Mouse (Mus musculus): ENCODE data around the gene Dot1l. TPM values are rescaled to one million over a fixed set of nuclear protein-coding genes. Genes with fewer than 3 reads are reported as not detected.
A peak's percentile ranks its signal among the peaks of the same experiment; 100 is the strongest.

The Dot1l gene
- polyA plus RNA-seq, 1 experiment, result 121 TPM

DNA sequence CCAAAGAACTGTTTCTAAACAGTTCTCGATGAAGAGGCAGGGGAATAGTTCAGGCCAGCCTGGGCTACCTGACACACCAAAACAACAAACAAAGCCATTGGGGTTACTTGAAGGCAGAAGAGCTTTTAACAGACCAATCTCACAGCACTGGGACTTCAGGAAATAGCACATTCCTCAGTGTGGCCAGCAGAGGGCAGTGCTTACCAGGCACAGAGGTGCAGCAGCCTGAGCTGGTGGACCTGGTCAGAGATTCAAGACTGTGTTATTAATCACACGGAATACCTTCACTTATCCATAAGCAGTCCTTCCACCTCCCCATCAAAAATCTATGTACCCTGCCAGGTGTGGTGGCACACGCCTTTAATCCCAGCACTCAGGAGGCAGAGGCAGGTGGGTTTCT lies 7.6 kb upstream of the Dot1l start:
- TF ChIP-seq POLR2A (IDR thresholded peaks at IDR 0.05; ENCODE audit: control insufficient read depth, extremely low read depth, insufficient read depth, low read length, poor library complexity) (no peak), CTCF (IDR thresholded peaks at IDR 0.05; ENCODE audit: borderline replicate concordance, control insufficient read depth, extremely low read depth, insufficient read depth, low read length, poor library complexity) (peak; percentile 80; the same call in 1 of the 2 replicates)
- Histone ChIP-seq H3K4me1 (replicated peaks; ENCODE audit: control insufficient read depth, insufficient read depth, low read length) (peaks cover 17% of the 10 kb centered on the region), H3K27ac (ENCODE audit: control insufficient read depth, insufficient read depth, low read length) (no peak overlapping the region), H3K36me3 (ENCODE audit: control insufficient read depth, insufficient read depth, low read length) (no peaks in the 10 kb centered on the region), H3K4me3 (ENCODE audit: control insufficient read depth, insufficient read depth, low read length) (no peak overlapping the region), H3K27me3 (ENCODE audit: control insufficient read depth, insufficient read depth, low read length) (no peaks in the 10 kb centered on the region)
- WGBS, result 10% methylated on average over 3 of the region's 3 CpGs
- DNase-seq, result peak; percentile 71

DNA sequence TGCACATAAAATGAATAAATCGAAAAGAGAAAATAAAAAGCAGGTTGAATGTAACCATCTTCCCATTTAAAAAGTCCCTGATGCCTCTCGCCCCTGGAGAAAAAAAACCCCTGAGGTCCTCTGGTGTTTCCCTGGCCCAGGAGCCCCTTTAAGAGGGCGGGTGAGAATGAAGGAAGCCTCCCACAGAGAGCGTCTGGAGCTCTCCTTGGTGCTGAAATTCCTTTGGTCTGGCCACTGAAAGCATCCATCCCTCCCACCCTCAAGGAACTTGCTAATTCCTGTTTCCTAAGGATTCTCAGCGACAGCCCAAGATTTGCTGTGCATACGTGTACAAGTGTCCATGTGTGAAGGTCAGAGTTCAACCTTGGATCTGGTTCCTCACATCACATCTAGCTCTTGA lies 6.4 kb upstream of the Dot1l start:
- no peaks in the 10 kb centered on the region for H3K27me3 ChIP-seq (ENCODE audit: control insufficient read depth, insufficient read depth, low read length)
- H3K4me3 ChIP-seq (ENCODE audit: control insufficient read depth, insufficient read depth, low read length), result no peak overlapping the region
- no peaks in the 10 kb centered on the region for H3K36me3 ChIP-seq (ENCODE audit: control insufficient read depth, insufficient read depth, low read length)
- peak; percentile 50 for DNase-seq
- H3K4me1 ChIP-seq (replicated peaks; ENCODE audit: control insufficient read depth, insufficient read depth, low read length), result peaks cover 15% of the 10 kb centered on the region
- no peak overlapping the region for H3K27ac ChIP-seq (ENCODE audit: control insufficient read depth, insufficient read depth, low read length)
- 18% methylated on average over 6 of the region's 6 CpGs for WGBS
- TF ChIP-seq POLR2A (IDR thresholded peaks at IDR 0.05; ENCODE audit: control insufficient read depth, extremely low read depth, insufficient read depth, low read length, poor library complexity) (no peak), CTCF (IDR thresholded peaks at IDR 0.05; ENCODE audit: borderline replicate concordance, control insufficient read depth, extremely low read depth, insufficient read depth, low read length, poor library complexity) (no peak)

DNA sequence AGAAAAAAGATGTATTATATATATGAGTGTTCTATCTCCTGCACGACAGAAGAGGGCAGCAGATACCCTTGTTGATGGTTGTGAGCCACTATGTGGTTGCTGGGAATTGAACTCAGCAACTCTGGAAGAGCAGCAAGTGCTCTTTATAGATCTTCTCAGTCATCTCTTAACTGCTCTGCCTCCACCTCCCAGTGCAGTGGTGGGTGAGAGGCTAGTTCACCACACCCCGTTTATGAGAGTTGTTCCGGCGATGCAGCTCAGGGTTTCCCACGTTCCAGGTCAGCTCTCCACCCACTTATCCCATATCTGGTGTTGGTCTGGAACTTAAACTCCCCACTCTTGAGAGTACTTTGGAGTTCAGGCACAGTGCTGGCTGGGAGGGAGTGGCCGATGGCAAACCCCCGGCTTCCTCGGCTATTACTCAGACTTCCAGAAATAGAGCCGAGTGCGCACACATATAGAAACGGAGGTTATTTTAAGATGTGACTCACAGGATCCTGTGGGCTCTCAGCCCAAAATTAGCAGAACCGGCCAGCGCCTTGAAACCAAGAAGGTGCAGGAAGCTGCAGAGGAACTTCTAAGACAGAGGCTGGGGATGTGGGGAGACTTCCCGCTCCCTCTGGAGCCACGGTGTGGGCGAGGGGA lies 3.7 kb upstream of the Dot1l start:
- 1% methylated on average over 16 of the region's 16 CpGs for WGBS
- TF ChIP-seq POLR2A (IDR thresholded peaks at IDR 0.05; ENCODE audit: control insufficient read depth, extremely low read depth, insufficient read depth, low read length, poor library complexity) (no peak), CTCF (IDR thresholded peaks at IDR 0.05; ENCODE audit: borderline replicate concordance, control insufficient read depth, extremely low read depth, insufficient read depth, low read length, poor library complexity) (no peak)
- DNase-seq, result peak; percentile 28
- Histone ChIP-seq H3K27ac (ENCODE audit: control insufficient read depth, insufficient read depth, low read length) (no peak overlapping the region), H3K36me3 (ENCODE audit: control insufficient read depth, insufficient read depth, low read length) (no peaks in the 10 kb centered on the region), H3K4me3 (ENCODE audit: control insufficient read depth, insufficient read depth, low read length) (no peak overlapping the region), H3K4me1 (replicated peaks; ENCODE audit: control insufficient read depth, insufficient read depth, low read length) (peaks cover 21% of the 10 kb centered on the region), H3K27me3 (ENCODE audit: control insufficient read depth, insufficient read depth, low read length) (no peaks in the 10 kb centered on the region)

DNA sequence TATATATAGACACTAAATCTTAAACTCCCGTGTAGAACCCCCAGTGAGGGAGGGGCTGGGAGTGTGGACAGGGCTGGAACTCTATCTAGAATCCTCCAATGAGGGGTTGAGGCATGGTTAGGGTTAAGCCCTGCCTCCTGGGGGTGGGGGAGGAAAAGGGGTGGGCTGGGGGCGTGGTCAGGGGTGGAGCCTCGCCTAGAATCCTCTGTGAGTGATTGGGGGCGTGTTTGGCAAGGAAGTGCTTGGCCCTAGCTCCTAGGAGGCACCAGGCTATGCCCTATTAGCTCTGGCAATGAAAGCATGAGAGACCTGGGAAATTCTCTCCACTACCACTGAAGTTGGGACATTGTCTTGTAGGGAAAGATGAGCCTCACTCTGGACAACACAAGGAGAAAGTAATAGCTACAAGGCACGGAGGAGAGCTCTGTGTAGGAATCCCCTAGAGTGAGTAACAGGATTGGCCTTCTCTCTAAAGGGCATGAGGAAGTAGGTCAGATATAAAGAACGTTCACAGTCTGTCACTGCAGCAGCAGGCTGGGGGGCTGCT lies 2.9 kb upstream of the Dot1l start:
- Histone ChIP-seq H3K36me3 (ENCODE audit: control insufficient read depth, insufficient read depth, low read length) (no peaks in the 10 kb centered on the region), H3K27ac (ENCODE audit: control insufficient read depth, insufficient read depth, low read length) (no peak overlapping the region), H3K4me3 (ENCODE audit: control insufficient read depth, insufficient read depth, low read length) (no peak overlapping the region), H3K27me3 (ENCODE audit: control insufficient read depth, insufficient read depth, low read length) (no peaks in the 10 kb centered on the region), H3K4me1 (replicated peaks; ENCODE audit: control insufficient read depth, insufficient read depth, low read length) (peaks cover 29% of the 10 kb centered on the region)
- DNase-seq, result peak; percentile 59
- WGBS, result 5% methylated on average over 6 of the region's 6 CpGs
- TF ChIP-seq CTCF (IDR thresholded peaks at IDR 0.05; ENCODE audit: borderline replicate concordance, control insufficient read depth, extremely low read depth, insufficient read depth, low read length, poor library complexity) (no peak), POLR2A (IDR thresholded peaks at IDR 0.05; ENCODE audit: control insufficient read depth, extremely low read depth, insufficient read depth, low read length, poor library complexity) (no peak)

DNA sequence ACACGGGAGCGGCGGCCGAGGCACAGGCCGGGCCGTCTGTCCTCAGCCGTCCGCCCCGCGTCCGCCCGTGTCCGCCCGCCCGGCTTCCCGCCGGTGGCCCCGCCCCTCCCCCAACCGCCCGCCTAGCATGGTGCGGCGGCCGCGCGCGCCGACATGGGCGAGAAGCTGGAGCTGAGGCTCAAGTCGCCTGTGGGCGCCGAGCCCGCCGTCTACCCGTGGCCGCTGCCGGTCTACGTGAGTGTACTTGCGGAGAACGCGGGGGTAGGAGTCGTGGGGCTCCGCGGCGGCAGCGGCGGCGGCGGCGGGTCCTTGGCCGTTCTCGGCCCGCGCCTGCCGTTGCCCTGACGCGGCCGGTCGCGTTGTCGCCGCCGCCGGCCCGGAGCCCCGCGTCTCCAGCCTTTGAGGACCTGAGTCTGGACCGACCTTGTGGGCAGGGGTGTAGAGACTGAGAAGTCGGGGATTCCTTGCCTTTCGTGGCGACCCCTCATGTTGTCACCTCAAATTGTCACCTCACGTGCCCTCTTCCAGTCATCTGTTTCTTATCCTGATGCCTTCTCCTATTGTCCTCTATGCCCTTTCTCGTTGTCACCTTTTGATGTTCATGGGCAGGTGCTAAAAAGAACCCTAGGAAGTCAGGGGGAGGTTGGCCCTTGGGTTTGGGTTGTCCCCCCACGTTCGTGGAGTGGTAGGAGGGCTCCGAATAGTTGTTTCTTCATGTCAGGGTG lies 447 bp downstream of the Dot1l start:
- no peak for DNase-seq
- TF ChIP-seq CTCF (IDR thresholded peaks at IDR 0.05; ENCODE audit: borderline replicate concordance, control insufficient read depth, extremely low read depth, insufficient read depth, low read length, poor library complexity) (0 out of 2 replicates have a peak, but pooled peaks have one; percentile 7), POLR2A (IDR thresholded peaks at IDR 0.05; ENCODE audit: control insufficient read depth, extremely low read depth, insufficient read depth, low read length, poor library complexity) (no peak)
- H3K27ac ChIP-seq (ENCODE audit: control insufficient read depth, insufficient read depth, low read length), result no peak overlapping the region
- H3K36me3 ChIP-seq (ENCODE audit: control insufficient read depth, insufficient read depth, low read length), result no peaks in the 10 kb centered on the region
- peak overlapping the region; percentile 78 for H3K4me3 ChIP-seq (ENCODE audit: control insufficient read depth, insufficient read depth, low read length)
- H3K4me1 ChIP-seq (replicated peaks; ENCODE audit: control insufficient read depth, insufficient read depth, low read length), result peaks cover 39% of the 10 kb centered on the region
- H3K27me3 ChIP-seq (ENCODE audit: control insufficient read depth, insufficient read depth, low read length), result no peaks in the 10 kb centered on the region
- WGBS, result under 1% methylated on average over 75 of the region's 75 CpGs

DNA sequence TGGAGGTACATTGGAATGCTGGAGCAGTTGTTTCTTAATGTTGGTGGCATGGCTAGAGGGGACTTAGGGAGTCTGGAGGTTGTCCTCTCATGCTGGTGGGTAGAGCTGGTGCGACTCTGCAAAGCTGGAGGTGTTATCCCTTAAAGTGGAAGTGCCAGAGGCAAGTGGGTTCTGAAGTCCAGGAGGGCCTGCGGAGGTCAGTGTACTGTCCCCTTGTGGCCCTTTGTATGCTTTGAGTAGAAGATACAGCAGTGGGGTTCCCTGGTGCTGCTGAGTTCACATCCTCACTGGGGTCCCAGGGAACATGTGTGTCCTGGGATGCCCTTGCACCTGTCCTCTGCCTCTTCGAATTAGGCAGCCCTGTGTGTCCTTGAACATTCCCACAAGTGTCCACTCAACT lies 1.1 kb downstream of the Dot1l start:
- TF ChIP-seq POLR2A (IDR thresholded peaks at IDR 0.05; ENCODE audit: control insufficient read depth, extremely low read depth, insufficient read depth, low read length, poor library complexity) (no peak), CTCF (IDR thresholded peaks at IDR 0.05; ENCODE audit: borderline replicate concordance, control insufficient read depth, extremely low read depth, insufficient read depth, low read length, poor library complexity) (no peak)
- WGBS, result 42% methylated on average over 3 of the region's 3 CpGs
- no peaks in the 10 kb centered on the region for H3K27me3 ChIP-seq (ENCODE audit: control insufficient read depth, insufficient read depth, low read length)
- H3K27ac ChIP-seq (ENCODE audit: control insufficient read depth, insufficient read depth, low read length), result no peak overlapping the region
- H3K4me1 ChIP-seq (replicated peaks; ENCODE audit: control insufficient read depth, insufficient read depth, low read length), result peaks cover 43% of the 10 kb centered on the region
- H3K4me3 ChIP-seq (ENCODE audit: control insufficient read depth, insufficient read depth, low read length), result peak overlapping the region; percentile 78
- no peak for DNase-seq
- no peaks in the 10 kb centered on the region for H3K36me3 ChIP-seq (ENCODE audit: control insufficient read depth, insufficient read depth, low read length)

Data from thymus, adult 2 months (tissue).